Mouse (Mus musculus) heart, embryonic 10.5 days (tissue): ENCODE measurements around the gene Slc13a4. TPM values are rescaled to one million over a fixed set of nuclear protein-coding genes. Genes with fewer than 3 reads are reported as not detected.

Source experiments
- DNase-seq: peaks from one replicate; pipeline ENCODE4 v3.0.0-alpha.2; 2017; ENCODE audit warnings: low spot score
- H3K27ac ChIP-seq: fragments of 300-500 bp; sonication (generic); 2 replicates; pipeline ENCODE4 v1.5.1; 2016; ENCODE audit warnings: mild to moderate bottlenecking
- H3K27me3 ChIP-seq: fragments of 300-500 bp; sonication (generic); 2 replicates; pipeline ENCODE4 v1.6.1; 2016; ENCODE audit warnings: mild to moderate bottlenecking; ENCODE audit not compliant: poor library complexity, insufficient read depth, severe bottlenecking
- H3K36me3 ChIP-seq: fragments of 300-500 bp; sonication (generic); 2 replicates; pipeline ENCODE4 v1.6.1; 2016; ENCODE audit warnings: mild to moderate bottlenecking, moderate library complexity
- H3K4me1 ChIP-seq: fragments of 300-500 bp; sonication (generic); 2 replicates; pipeline ENCODE4 v1.6.1; 2016; ENCODE audit warnings: mild to moderate bottlenecking
- H3K4me3 ChIP-seq: fragments of 300-500 bp; sonication (generic); 2 replicates; pipeline ENCODE4 v1.5.1; 2016; ENCODE audit warnings: mild to moderate bottlenecking, moderate library complexity
- H3K9me3 ChIP-seq: fragments of 300-500 bp; sonication (generic); 2 replicates; pipeline ENCODE4 v1.6.1; 2016; ENCODE audit warnings: mild to moderate bottlenecking, moderate library complexity
- WGBS: fragments of 180-500 bp; shearing (Covaris S2); methylation state at CpG from one replicate; pipeline ENCODE4 v1.1.7; 2016; 5-methylcytosine and 5-hydroxymethylcytosine counted together
- polyA plus RNA-seq: library from polyadenylated mRNA; unstranded; fragments of >200 nt; fragmentation: Nextera tagmentation; extraction: Ambion mirVana; gene quantifications from 2 replicates; pipeline ENCODE4 v1.2.1, GENCODE M21; 2016

Gene Slc13a4
- polyA plus RNA-seq, 1 experiment from 2014 or later, result 2.9 TPM

GRCm38 (mm10) chr6:35330834-35331233 is 22.9 kb upstream of the Slc13a4 start:
- Histone ChIP-seq H3K4me1 (peaks cover 36% of the 10 kb centered on the region), H3K4me3 (no peak overlapping the region), H3K9me3 (no peaks in the 10 kb centered on the region), H3K36me3 (no peaks in the 10 kb centered on the region), H3K27ac (0 out of 2 replicates have a peak overlapping the region, but pooled peaks have one; percentile 56), H3K27me3 (peaks cover 1% of the 10 kb centered on the region; the same call in 1 of the 2 replicates)
- 31% methylated on average over 6 of the region's 6 CpGs for WGBS
- no peak for DNase-seq

- H3K4me1 ChIP-seq, result peaks cover 30% of the 10 kb centered on the region
- H3K9me3 ChIP-seq, result no peaks in the 10 kb centered on the region
- no peak overlapping the region for H3K4me3 ChIP-seq
- no peaks in the 10 kb centered on the region for H3K36me3 ChIP-seq
- H3K27me3 ChIP-seq, result peaks cover 4% of the 10 kb centered on the region; the same call in 1 of the 2 replicates
- no peak for DNase-seq
- 0 out of 2 replicates have a peak overlapping the region, but pooled peaks have one; percentile 11 for H3K27ac ChIP-seq
- 95% methylated on average over 12 of the region's 12 CpGs for WGBS
These were observed 22.0 kb upstream of the Slc13a4 start for GRCm38 (mm10) chr6:35329956-35330355.

- WGBS, result 71% methylated on average over 9 of the region's 9 CpGs
- Histone ChIP-seq H3K27me3 (peaks cover 4% of the 10 kb centered on the region; the same call in 1 of the 2 replicates), H3K4me1 (peaks cover 18% of the 10 kb centered on the region), H3K9me3 (no peaks in the 10 kb centered on the region), H3K36me3 (no peaks in the 10 kb centered on the region), H3K4me3 (no peak within 1 kb of the TSS), H3K27ac (0 out of 2 replicates have a peak within 1 kb of the TSS, but pooled peaks have one; percentile 37)
- DNase-seq, result no peak
These were observed 18.2 kb upstream of the Slc13a4 start, which contains the start of gene Fam180a for GRCm38 (mm10) chr6:35326111-35326515. Fam180a (minus strand) TSS chr6:35326141.

- Histone ChIP-seq H3K36me3 (no peaks in the 10 kb centered on the region), H3K4me1 (peaks cover 18% of the 10 kb centered on the region), H3K27me3 (peaks cover 7% of the 10 kb centered on the region; the same call in 1 of the 2 replicates), H3K27ac (no peak overlapping the region), H3K9me3 (no peaks in the 10 kb centered on the region), H3K4me3 (no peak overlapping the region)
- 81% methylated on average over 9 of the region's 9 CpGs for WGBS
- no peak for DNase-seq
These were observed 16.4 kb upstream of the Slc13a4 start for GRCm38 (mm10) chr6:35324306-35324705.

- 67% methylated on average over 1 of the region's 1 CpGs for WGBS
- peaks cover 18% of the 10 kb centered on the region for H3K4me1 ChIP-seq
- no peak overlapping the region for H3K27ac ChIP-seq
- H3K9me3 ChIP-seq, result no peaks in the 10 kb centered on the region
- no peak overlapping the region for H3K4me3 ChIP-seq
- peaks cover 11% of the 10 kb centered on the region; the same call in 1 of the 2 replicates for H3K27me3 ChIP-seq
- no peak for DNase-seq
- H3K36me3 ChIP-seq, result no peaks in the 10 kb centered on the region
These were observed 15.1 kb upstream of the Slc13a4 start for GRCm38 (mm10) chr6:35323046-35323445.

GRCm38 (mm10) chr6:35321105-35321504 is 13.2 kb upstream of the Slc13a4 start:
- H3K36me3 ChIP-seq, result no peaks in the 10 kb centered on the region
- no peaks in the 10 kb centered on the region for H3K9me3 ChIP-seq
- peaks cover 11% of the 10 kb centered on the region; the same call in 1 of the 2 replicates for H3K27me3 ChIP-seq
- 32% methylated on average over 4 of the region's 4 CpGs for WGBS
- DNase-seq, result no peak
- no peak overlapping the region for H3K4me3 ChIP-seq
- H3K27ac ChIP-seq, result no peak overlapping the region
- peaks cover 18% of the 10 kb centered on the region for H3K4me1 ChIP-seq

GRCm38 (mm10) chr6:35319850-35320249 is 11.9 kb upstream of the Slc13a4 start:
- Histone ChIP-seq H3K9me3 (no peaks in the 10 kb centered on the region), H3K27me3 (0 out of 2 replicates have a peak, but pooled peaks cover 7% of the 10 kb centered on the region), H3K4me1 (peaks cover 19% of the 10 kb centered on the region), H3K36me3 (no peaks in the 10 kb centered on the region), H3K27ac (no peak overlapping the region), H3K4me3 (no peak overlapping the region)
- no peak for DNase-seq
- WGBS, result 86% methylated on average over 6 of the region's 6 CpGs

- Histone ChIP-seq H3K36me3 (no peaks in the 10 kb centered on the region), H3K27ac (no peak overlapping the region), H3K4me3 (no peak overlapping the region), H3K4me1 (peaks cover 10% of the 10 kb centered on the region; the same call in 1 of the 2 replicates), H3K27me3 (0 out of 2 replicates have a peak, but pooled peaks cover 4% of the 10 kb centered on the region), H3K9me3 (no peaks in the 10 kb centered on the region)
- WGBS, result 88% methylated on average over 8 of the region's 8 CpGs
- DNase-seq, result no peak
These were observed 5.6 kb upstream of the Slc13a4 start for GRCm38 (mm10) chr6:35313520-35313919.

- Histone ChIP-seq H3K36me3 (no peaks in the 10 kb centered on the region), H3K27ac (no peak overlapping the region), H3K4me3 (no peak overlapping the region), H3K4me1 (peaks cover 10% of the 10 kb centered on the region; the same call in 1 of the 2 replicates), H3K27me3 (no peaks in the 10 kb centered on the region), H3K9me3 (no peaks in the 10 kb centered on the region)
- DNase-seq, result no peak
- WGBS, result 59% methylated on average over 7 of the region's 7 CpGs
These were observed 1.5 kb upstream of the Slc13a4 start for GRCm38 (mm10) chr6:35309406-35309805.

- no peaks in the 10 kb centered on the region for H3K36me3 ChIP-seq
- no peaks in the 10 kb centered on the region for H3K9me3 ChIP-seq
- no peak overlapping the region for H3K27ac ChIP-seq
- 75% methylated on average over 13 of the region's 13 CpGs for WGBS
- H3K4me1 ChIP-seq, result peaks cover 10% of the 10 kb centered on the region; the same call in 1 of the 2 replicates
- no peaks in the 10 kb centered on the region for H3K27me3 ChIP-seq
- no peak for DNase-seq
- no peak overlapping the region for H3K4me3 ChIP-seq
These were observed 795 bp downstream of the Slc13a4 start for GRCm38 (mm10) chr6:35307136-35307535.

GRCm38 (mm10) chr6:35303355-35303900 is 4.5 kb downstream of the Slc13a4 start:
- 73% methylated on average over 11 of the region's 11 CpGs for WGBS
- no peak overlapping the region for H3K27ac ChIP-seq
- no peak for DNase-seq
- no peaks in the 10 kb centered on the region for H3K36me3 ChIP-seq
- no peak overlapping the region for H3K4me3 ChIP-seq
- peaks cover 17% of the 10 kb centered on the region for H3K4me1 ChIP-seq
- no peaks in the 10 kb centered on the region for H3K27me3 ChIP-seq
- no peaks in the 10 kb centered on the region for H3K9me3 ChIP-seq

- H3K27me3 ChIP-seq, result no peaks in the 10 kb centered on the region
- H3K9me3 ChIP-seq, result no peaks in the 10 kb centered on the region
- H3K4me3 ChIP-seq, result no peak overlapping the region
- no peak overlapping the region for H3K27ac ChIP-seq
- H3K36me3 ChIP-seq, result no peaks in the 10 kb centered on the region
- 89% methylated on average over 7 of the region's 7 CpGs for WGBS
- peaks cover 20% of the 10 kb centered on the region for H3K4me1 ChIP-seq
- DNase-seq, result no peak
These were observed 5.3 kb downstream of the Slc13a4 start for GRCm38 (mm10) chr6:35302581-35302980.

- WGBS, result 19% methylated on average over 6 of the region's 6 CpGs
- no peaks in the 10 kb centered on the region for H3K27me3 ChIP-seq
- H3K4me1 ChIP-seq, result peaks cover 33% of the 10 kb centered on the region
- no peaks in the 10 kb centered on the region for H3K9me3 ChIP-seq
- no peak overlapping the region for H3K4me3 ChIP-seq
- no peaks in the 10 kb centered on the region for H3K36me3 ChIP-seq
- H3K27ac ChIP-seq, result peak overlapping the region; percentile 81
- no peak for DNase-seq
These were observed 9.6 kb downstream of the Slc13a4 start for GRCm38 (mm10) chr6:35298323-35298722.
